Mouse (Mus musculus): ENCODE data around the gene Toporsl. TPM values are rescaled to one million over a fixed set of nuclear protein-coding genes. Genes with fewer than 3 reads are reported as not detected.

The Toporsl gene
- polyA plus RNA-seq (2012; rRNA removed) = not detected in 2 replicates

DNA sequence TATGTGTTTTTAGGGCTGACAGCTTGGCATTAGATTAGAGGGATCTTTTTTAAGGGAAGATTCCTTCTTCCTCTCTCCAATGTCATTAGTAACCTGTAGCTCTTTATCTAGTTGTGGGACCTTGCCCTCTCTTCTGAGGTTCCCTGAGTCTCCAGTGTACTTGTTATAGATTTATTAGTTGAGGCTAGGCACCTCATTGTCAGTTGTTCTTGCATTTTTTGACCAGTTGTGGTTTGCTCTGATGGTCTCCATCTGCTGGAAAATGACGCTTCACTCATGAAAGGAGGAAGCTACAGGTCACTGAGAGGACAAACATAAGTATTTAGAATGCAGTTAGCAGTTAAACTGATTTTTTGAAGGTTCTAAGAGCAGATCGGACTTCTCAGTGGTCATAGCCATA, at the start of gene Toporsl:
TSS of gene Toporsl (plus strand) at position 348 of the 400 bp plus-strand sequence.
- Histone ChIP-seq H3K27ac (ENCODE audit: insufficient read depth, low read depth, low read length) (no peak within 1 kb of the TSS), H3K4me3 (ENCODE audit: insufficient read depth, low read depth, low read length) (no peak within 1 kb of the TSS), H3K36me3 (ENCODE audit: control insufficient read depth, insufficient read depth, low read length) (no peaks in the 10 kb centered on the region), H3K27me3 (replicated peaks; ENCODE audit: control insufficient read depth, insufficient read depth, low read length) (no peaks in the 10 kb centered on the region), H3K4me1 (ENCODE audit: control insufficient read depth, insufficient read depth, low read length) (no peaks in the 10 kb centered on the region)
- 48% methylated on average over 2 of the region's 2 CpGs for WGBS
- TF ChIP-seq POLR2A (IDR thresholded peaks at IDR 0.05; ENCODE audit: low read depth, low read length) = no peak
- TF ChIP-seq CTCF (conservative IDR thresholded peaks at IDR 0.05; ENCODE audit: insufficient read depth, insufficient read length, low read depth, low read length) = no peak
- DNase-seq = no peak

DNA sequence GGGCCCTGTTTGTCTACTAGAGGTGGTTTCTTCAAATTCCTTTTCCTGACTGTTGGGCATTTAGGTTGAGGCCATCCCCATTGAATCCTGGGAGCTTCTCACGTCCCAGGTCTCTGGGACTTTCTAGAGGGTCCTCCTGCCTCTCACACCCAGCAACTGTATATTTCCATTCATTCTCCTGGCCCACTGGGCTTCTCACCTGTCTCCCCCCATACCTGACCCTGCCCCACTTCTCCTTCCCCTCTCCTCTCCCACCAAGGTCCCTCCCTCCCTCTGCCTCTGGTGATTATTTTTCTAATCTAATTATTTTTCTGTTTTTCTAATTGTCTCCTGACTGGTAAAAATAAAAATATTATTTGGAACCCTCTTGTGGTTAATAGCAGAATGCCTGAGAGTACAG, 38.4 kb upstream of the Toporsl start:
- no peak for DNase-seq
- TF ChIP-seq CTCF (conservative IDR thresholded peaks at IDR 0.05; ENCODE audit: insufficient read depth, insufficient read length, low read depth, low read length) (no peak), POLR2A (IDR thresholded peaks at IDR 0.05; ENCODE audit: low read depth, low read length) (no peak)
- Histone ChIP-seq H3K4me1 (ENCODE audit: control insufficient read depth, insufficient read depth, low read length) (no peaks in the 10 kb centered on the region), H3K4me3 (ENCODE audit: insufficient read depth, low read depth, low read length) (no peak overlapping the region), H3K27ac (ENCODE audit: insufficient read depth, low read depth, low read length) (no peak overlapping the region), H3K36me3 (ENCODE audit: control insufficient read depth, insufficient read depth, low read length) (no peaks in the 10 kb centered on the region), H3K27me3 (replicated peaks; ENCODE audit: control insufficient read depth, insufficient read depth, low read length) (no peaks in the 10 kb centered on the region)
- 75% methylated on average over 1 of the region's 1 CpGs for WGBS

- Histone ChIP-seq H3K4me3 (ENCODE audit: insufficient read depth, low read depth, low read length) (no peak overlapping the region), H3K36me3 (ENCODE audit: control insufficient read depth, insufficient read depth, low read length) (no peaks in the 10 kb centered on the region), H3K27ac (ENCODE audit: insufficient read depth, low read depth, low read length) (no peak overlapping the region), H3K27me3 (replicated peaks; ENCODE audit: control insufficient read depth, insufficient read depth, low read length) (no peaks in the 10 kb centered on the region), H3K4me1 (ENCODE audit: control insufficient read depth, insufficient read depth, low read length) (no peaks in the 10 kb centered on the region)
- no peak for DNase-seq
- TF ChIP-seq CTCF (conservative IDR thresholded peaks at IDR 0.05; ENCODE audit: insufficient read depth, insufficient read length, low read depth, low read length) (no peak), POLR2A (IDR thresholded peaks at IDR 0.05; ENCODE audit: low read depth, low read length) (no peak)
- WGBS = 53% methylated on average over 1 of the region's 1 CpGs
Observed at GRCm38 (mm10) chr4:52558080-52558479, 38.0 kb upstream of the Toporsl start.

DNA sequence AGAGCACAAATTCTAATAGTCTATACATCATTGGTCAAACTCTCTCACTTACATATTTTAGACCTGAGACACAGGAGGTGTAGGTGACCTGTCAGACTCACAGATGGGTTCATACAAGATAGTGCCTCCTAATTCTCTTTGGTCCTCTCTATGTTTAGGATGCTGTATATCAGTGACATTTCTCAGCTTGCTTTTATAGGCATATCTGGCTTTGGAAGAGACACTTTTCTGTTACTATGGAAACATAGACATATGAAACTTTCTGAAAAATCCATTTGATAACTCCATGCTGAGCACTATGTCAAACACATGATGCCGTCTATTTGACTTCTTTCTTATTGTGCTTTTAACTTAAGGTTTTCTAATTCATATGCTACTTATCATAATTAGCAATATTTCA, 32.2 kb upstream of the Toporsl start:
- Histone ChIP-seq H3K27ac (ENCODE audit: insufficient read depth, low read depth, low read length) (no peak overlapping the region), H3K36me3 (ENCODE audit: control insufficient read depth, insufficient read depth, low read length) (no peaks in the 10 kb centered on the region), H3K4me3 (ENCODE audit: insufficient read depth, low read depth, low read length) (no peak overlapping the region), H3K27me3 (replicated peaks; ENCODE audit: control insufficient read depth, insufficient read depth, low read length) (no peaks in the 10 kb centered on the region), H3K4me1 (ENCODE audit: control insufficient read depth, insufficient read depth, low read length) (no peaks in the 10 kb centered on the region)
- 82% methylated on average over 1 of the region's 1 CpGs for WGBS
- DNase-seq = no peak
- TF ChIP-seq POLR2A (IDR thresholded peaks at IDR 0.05; ENCODE audit: low read depth, low read length) (no peak), CTCF (conservative IDR thresholded peaks at IDR 0.05; ENCODE audit: insufficient read depth, insufficient read length, low read depth, low read length) (no peak)

DNA sequence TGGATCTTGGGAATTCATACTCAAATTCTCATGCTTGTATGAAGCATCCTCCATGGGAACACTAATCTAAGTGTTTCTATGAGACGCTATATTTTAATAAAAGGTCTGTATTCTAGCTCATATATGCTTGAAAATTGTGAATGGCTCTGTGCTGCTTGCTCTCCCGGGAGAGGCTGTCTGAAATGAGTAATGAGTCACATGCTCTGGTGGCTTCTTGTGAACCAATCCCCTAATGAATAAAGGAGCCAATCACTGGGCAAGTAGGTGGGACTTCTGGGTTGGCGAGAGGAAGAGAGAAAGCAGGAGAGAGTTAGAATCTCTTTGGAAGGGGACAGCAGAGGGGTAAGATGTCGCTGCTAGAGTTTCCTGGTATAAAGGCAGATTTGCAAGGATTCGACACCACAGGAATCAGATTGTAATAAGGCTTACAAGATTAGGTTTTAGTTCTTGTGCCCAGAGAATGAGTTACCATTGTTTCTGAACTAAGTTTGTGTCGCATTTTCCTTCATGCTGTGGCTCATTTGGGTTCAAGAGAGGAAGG, 9.8 kb upstream of the Toporsl start:
- Histone ChIP-seq H3K27ac (ENCODE audit: insufficient read depth, low read depth, low read length) (no peak overlapping the region), H3K27me3 (replicated peaks; ENCODE audit: control insufficient read depth, insufficient read depth, low read length) (no peaks in the 10 kb centered on the region), H3K36me3 (ENCODE audit: control insufficient read depth, insufficient read depth, low read length) (no peaks in the 10 kb centered on the region), H3K4me3 (ENCODE audit: insufficient read depth, low read depth, low read length) (no peak overlapping the region), H3K4me1 (ENCODE audit: control insufficient read depth, insufficient read depth, low read length) (no peaks in the 10 kb centered on the region)
- TF ChIP-seq POLR2A (IDR thresholded peaks at IDR 0.05; ENCODE audit: low read depth, low read length) (no peak), CTCF (conservative IDR thresholded peaks at IDR 0.05; ENCODE audit: insufficient read depth, insufficient read length, low read depth, low read length) (no peak)
- no peak for DNase-seq
- 75% methylated on average over 6 of the region's 6 CpGs for WGBS

DNA sequence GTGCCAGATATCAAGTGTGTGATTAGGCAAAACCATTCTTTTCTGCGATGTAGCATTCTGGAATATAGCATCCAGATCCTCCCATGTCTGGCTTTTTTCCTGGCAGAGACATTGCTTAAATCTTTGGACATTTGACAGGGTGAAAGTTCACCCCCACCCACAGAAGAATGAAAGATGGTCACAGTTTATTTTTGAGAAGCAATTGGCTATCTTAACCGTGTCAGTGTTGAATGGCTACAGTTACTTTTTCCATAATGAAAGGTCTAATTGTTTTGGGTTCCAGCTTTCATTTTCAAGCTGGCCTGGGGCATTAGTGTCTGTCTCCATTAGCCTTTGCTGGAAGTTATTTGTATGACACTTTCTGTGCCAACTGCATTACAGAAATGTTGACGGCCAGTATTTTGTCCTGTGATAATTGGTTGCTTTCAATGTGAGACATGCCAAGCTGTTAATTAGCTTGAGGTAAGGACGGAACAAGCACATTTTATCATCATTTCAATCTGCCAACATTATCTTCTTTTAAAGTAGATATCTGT, 2.2 kb upstream of the Toporsl start:
- no peak for DNase-seq
- H3K36me3 ChIP-seq (ENCODE audit: control insufficient read depth, insufficient read depth, low read length) = no peaks in the 10 kb centered on the region
- no peaks in the 10 kb centered on the region for H3K4me1 ChIP-seq (ENCODE audit: control insufficient read depth, insufficient read depth, low read length)
- no peaks in the 10 kb centered on the region for H3K27me3 ChIP-seq (replicated peaks; ENCODE audit: control insufficient read depth, insufficient read depth, low read length)
- TF ChIP-seq CTCF (conservative IDR thresholded peaks at IDR 0.05; ENCODE audit: insufficient read depth, insufficient read length, low read depth, low read length) (no peak), POLR2A (IDR thresholded peaks at IDR 0.05; ENCODE audit: low read depth, low read length) (no peak)
- no peak overlapping the region for H3K27ac ChIP-seq (ENCODE audit: insufficient read depth, low read depth, low read length)
- WGBS = 72% methylated on average over 4 of the region's 4 CpGs
- H3K4me3 ChIP-seq (ENCODE audit: insufficient read depth, low read depth, low read length) = no peak overlapping the region

DNA sequence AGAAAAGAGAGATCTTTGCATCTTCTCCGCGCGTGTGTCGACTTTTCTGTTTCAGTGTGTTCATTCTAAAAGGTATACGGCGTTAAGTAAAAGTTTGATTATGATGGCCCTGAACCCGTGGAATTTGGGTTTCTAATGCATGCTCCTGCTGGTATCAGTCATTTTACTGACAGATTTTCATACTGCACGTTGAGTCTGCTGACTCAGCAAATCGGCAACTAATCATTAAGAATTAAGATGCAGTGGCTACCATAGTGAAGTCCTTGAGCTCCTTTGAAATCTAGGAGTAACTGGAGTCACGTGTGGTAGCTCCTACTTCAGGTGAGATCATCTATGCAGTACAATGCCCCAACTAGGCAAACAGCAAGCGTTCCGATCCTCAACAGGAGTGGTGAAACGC, 1.4 kb upstream of the Toporsl start:
- no peak overlapping the region for H3K4me3 ChIP-seq (ENCODE audit: insufficient read depth, low read depth, low read length)
- DNase-seq = no peak
- no peak overlapping the region for H3K27ac ChIP-seq (ENCODE audit: insufficient read depth, low read depth, low read length)
- WGBS = 92% methylated on average over 13 of the region's 13 CpGs
- H3K27me3 ChIP-seq (replicated peaks; ENCODE audit: control insufficient read depth, insufficient read depth, low read length) = no peaks in the 10 kb centered on the region
- no peaks in the 10 kb centered on the region for H3K36me3 ChIP-seq (ENCODE audit: control insufficient read depth, insufficient read depth, low read length)
- TF ChIP-seq POLR2A (IDR thresholded peaks at IDR 0.05; ENCODE audit: low read depth, low read length) (no peak), CTCF (conservative IDR thresholded peaks at IDR 0.05; ENCODE audit: insufficient read depth, insufficient read length, low read depth, low read length) (no peak)
- H3K4me1 ChIP-seq (ENCODE audit: control insufficient read depth, insufficient read depth, low read length) = no peaks in the 10 kb centered on the region

Measured in kidney, adult 2 months (tissue).